ENCODE assay signal across 15 mouse cellular contexts in the genomic region with DNA sequence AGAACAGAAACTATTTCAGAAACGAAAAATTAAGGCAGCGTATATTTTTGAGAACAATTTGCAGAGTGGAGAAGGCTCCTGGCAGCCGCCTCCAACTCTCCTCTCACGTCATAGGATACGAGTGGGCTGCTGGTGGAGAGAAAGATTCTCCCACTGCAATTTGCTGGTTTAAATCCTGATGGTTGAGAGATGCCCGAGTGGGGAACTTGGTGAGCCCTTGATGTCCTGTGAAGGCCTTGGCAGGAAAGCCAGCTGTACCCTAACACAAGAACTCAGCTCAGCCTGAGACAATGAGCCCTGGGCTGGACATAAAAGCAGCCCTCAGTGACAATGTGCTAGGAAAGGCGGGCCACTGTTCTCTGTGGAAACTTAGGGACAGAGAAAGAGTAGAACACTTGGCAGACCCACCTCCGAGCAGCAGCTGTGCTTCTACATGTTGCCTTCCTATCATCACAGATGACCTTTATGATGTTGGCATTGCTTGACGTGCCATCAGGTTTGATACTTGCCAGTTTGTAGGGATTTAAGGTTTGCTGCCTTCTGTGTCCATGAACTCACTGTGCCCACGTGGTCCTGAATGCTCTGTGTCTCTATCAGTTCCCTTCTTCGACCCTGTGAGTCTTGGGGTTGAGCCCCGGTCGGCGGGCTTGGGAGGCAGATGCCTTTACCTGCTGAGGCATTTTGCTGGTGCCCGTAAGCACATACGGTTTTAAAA.
DNase-seq lines count a peak whose midpoint lies in the region; ATAC-seq lines count a peak whose summit lies in the region.
"Had no signal": no experiment of that assay in that cellular context is flagged by ENCODE, and none has a peak within 500 bp of the region (broad histone marks: within the 10 kb centered on the region; RNA-seq: fewer than 3 reads in every experiment).

No protein-coding gene starts in this region.

- peak; percentile 56 for ATAC-seq in cerebellum, adult (ENCODE audit: insufficient number of reproducible peaks, low FRiP score, low TSS enrichment)
- no peak for ATAC-seq in hindbrain, embryonic 12.5 days (ENCODE audit: low FRiP score)
- ATAC-seq: forebrain, embryonic 14.5 days had no signal

- H3K36me3 ChIP-seq in hindbrain, embryonic 12.5 days, result no peaks in the 10 kb centered on the region
- H3K36me3 ChIP-seq: embryonic facial prominence, embryonic 12.5 days; liver, embryonic 13.5 days; stomach, embryonic 15.5 days had no signal

- H3K4me2 ChIP-seq in hindbrain, embryonic 12.5 days (replicated peaks), result no peak overlapping the region
- H3K4me2 ChIP-seq: embryonic facial prominence, embryonic 12.5 days; hindbrain, embryonic 14.5 days; liver, embryonic 13.5 days; stomach, embryonic 15.5 days had no signal

- peaks cover 17% of the 10 kb centered on the region for H3K4me1 ChIP-seq in hindbrain, embryonic 12.5 days
- H3K4me1 ChIP-seq: liver, embryonic 13.5 days; stomach, embryonic 15.5 days had no signal

- intact Hi-C loops in left cerebral cortex, postnatal 36 days (cut with DNase I), result loop anchor here (2.0 kb wide), 3 partner anchors 40 to 70 kb away; no protein-coding TSS in a partner anchor

- 87% methylated on average over 16 of the region's 16 CpGs for WGBS in hindbrain, embryonic 12.5 days

- no peak overlapping the region for H3K27ac ChIP-seq in hindbrain, embryonic 12.5 days
- H3K27ac ChIP-seq: embryonic facial prominence, embryonic 12.5 days; hindbrain, embryonic 14.5 days; kidney, postnatal 0 days; liver, embryonic 13.5 days; stomach, embryonic 15.5 days had no signal

- no peaks in the 10 kb centered on the region for H3K9me3 ChIP-seq in hindbrain, embryonic 12.5 days (replicated peaks)
- H3K9me3 ChIP-seq: embryonic facial prominence, embryonic 12.5 days; liver, embryonic 13.5 days; megakaryocyte, embryonic 14.5 days; stomach, embryonic 15.5 days had no signal

- DNase-seq in cerebellum, postnatal 4 days (ENCODE audit: low spot score in 2 of 2), result no peak
- peak; percentile 82 for DNase-seq in cerebellum, adult 9-10 months
- DNase-seq in layer of hippocampus, adult 18-20 months (ENCODE audit: low spot score in 2 of 2), result peak; percentile 40 to 65
- DNase-seq in left cerebral cortex, postnatal 36 days (ENCODE audit: low spot score in 2 of 2), result peak; percentile 54 to 70
- DNase-seq in urinary bladder, postnatal 36 days (ENCODE audit: low spot score in 2 of 2), result no peak
- no peak for DNase-seq in kidney, postnatal 10 days
- DNase-seq: liver, embryonic 13.5 days had no signal

- no peaks in the 10 kb centered on the region for H3K27me3 ChIP-seq in hindbrain, embryonic 12.5 days
- H3K27me3 ChIP-seq: embryonic facial prominence, embryonic 12.5 days; liver, embryonic 13.5 days; megakaryocyte, embryonic 14.5 days; stomach, embryonic 15.5 days had no signal

- no peak overlapping the region for H3K4me3 ChIP-seq in hindbrain, embryonic 12.5 days
- H3K4me3 ChIP-seq: embryonic facial prominence, embryonic 12.5 days; liver, embryonic 13.5 days; megakaryocyte, embryonic 14.5 days; stomach, embryonic 15.5 days had no signal

- no peak overlapping the region for H3K9ac ChIP-seq in hindbrain, embryonic 12.5 days
- H3K9ac ChIP-seq: embryonic facial prominence, embryonic 12.5 days; hindbrain, embryonic 14.5 days; liver, embryonic 13.5 days; stomach, embryonic 15.5 days had no signal

Comparison
In these comparisons a context has a peak if more than half of its experiments do, and no peak if none do; other contexts are left out.
1. DNase-seq: peak in cerebellum, adult 9-10 months (single experiment), layer of hippocampus, adult 18-20 months (2 of 2) and left cerebral cortex, postnatal 36 days (2 of 2); none in cerebellum, postnatal 4 days (0 of 2), urinary bladder, postnatal 36 days (0 of 2) and kidney, postnatal 10 days (single experiment).